Mouse (Mus musculus) urinary bladder, postnatal 36 days (tissue): ENCODE results near the gene Birc7.

Experiments used
- DNase-seq, 2 experiments: peaks; one replicate each; pipeline ENCODE4 v3.0.0; 2022; ENCODE audit warnings: low spot score in 2 of 2, mixed read lengths in 1 of 2

Birc7 gene

DNA sequence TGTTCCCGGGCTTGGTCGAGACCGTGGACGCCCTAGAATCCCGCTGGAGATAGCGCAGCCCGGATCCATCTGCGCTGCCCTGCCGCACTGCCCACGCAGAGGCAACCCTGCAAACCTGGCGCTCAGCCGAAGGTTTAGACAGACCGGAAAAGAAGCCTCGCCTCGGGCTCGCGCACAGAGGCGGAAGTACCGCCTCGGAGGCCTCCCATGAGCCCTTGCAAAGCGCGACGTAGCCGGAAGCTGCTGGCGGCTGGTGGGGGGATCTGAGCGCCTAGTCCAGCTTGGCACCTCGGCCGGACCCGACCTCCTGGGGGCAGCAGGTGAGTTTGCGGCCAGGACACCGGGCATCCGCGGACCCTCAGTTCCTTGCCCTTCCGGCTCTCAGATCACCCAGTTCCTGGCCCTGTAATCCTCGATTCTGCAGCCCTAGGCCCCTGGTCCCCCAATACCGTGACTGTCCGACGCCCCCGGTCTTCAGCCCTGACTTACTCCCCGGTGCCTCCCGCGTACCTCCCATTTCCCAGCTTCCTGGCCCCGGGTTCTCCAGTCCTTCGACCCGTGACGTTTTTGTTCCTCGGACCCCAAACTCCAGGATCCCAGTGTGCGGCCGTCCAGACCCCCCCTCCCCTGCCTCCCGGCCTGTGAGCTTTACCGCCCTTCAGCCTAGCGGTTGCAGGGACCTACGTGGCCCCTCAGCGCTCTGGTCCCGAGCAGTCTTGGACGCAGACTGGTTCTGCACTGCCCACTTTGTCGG lies 38.4 kb downstream of the Birc7 start, which contains the start of gene Arfgap1:
TSS of gene Arfgap1 (plus strand) at position 216 of the 754 bp plus-strand sequence.
- DNase-seq: peak; percentile 82 to 92

DNA sequence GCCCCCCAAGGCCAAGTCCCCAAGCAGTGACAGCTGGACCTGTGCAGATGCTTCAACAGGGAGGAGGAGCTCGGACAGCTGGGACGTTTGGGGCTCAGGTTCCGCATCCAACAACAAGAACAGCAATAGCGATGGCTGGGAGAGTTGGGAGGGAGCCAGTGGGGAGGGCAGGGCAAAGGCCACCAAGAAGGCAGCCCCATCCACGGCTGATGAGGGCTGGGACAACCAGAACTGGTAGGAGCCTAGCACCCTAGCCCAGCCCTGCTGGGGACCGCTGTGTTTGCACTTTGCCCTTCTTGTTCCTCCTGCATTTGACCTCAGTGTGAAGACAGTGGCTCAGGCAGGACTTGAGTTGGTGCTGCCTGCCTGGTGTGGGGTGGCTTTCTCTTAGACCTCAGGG lies 52.3 kb downstream of the Birc7 start:
- DNase-seq: no peak
